In the genomic region with DNA sequence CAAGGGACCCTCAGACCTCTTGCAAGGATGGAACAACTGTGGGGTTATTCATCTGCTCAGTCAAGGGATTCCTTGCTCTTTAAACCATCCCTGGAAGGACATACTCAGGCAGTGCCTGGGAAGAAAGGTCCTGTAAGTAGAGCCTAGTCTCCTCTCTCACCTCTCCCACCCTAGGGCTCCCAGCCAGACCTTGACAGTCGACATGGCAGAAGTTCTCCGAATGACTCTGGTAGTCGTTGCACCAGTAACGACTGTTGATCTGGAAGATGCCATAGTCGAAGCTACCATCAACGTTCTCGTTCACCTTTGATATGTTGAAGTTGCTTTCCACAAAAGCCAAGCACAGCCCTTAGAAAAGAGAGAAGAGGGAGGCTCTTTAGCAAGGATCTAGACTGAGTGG, we compare ENCODE assay signal across 20 mouse cellular contexts. TPM values are rescaled to one million over a fixed set of nuclear protein-coding genes. Genes with fewer than 3 reads are reported as not detected.
DNase-seq lines count a peak whose midpoint lies in the region; ATAC-seq lines count a peak whose summit lies in the region.
"Had no signal": no experiment of that assay in that cellular context is flagged by ENCODE, and none has a peak within 500 bp of the region (broad histone marks: within the 10 kb centered on the region; RNA-seq: fewer than 3 reads in every experiment).

No protein-coding gene starts in this region.

- no peaks in the 10 kb centered on the region for H3K4me1 ChIP-seq in midbrain, embryonic 11.5 days (ENCODE audit: control insufficient read depth, insufficient read depth, low read length)
- no peaks in the 10 kb centered on the region for H3K4me1 ChIP-seq in midbrain, embryonic 14.5 days (ENCODE audit: control insufficient read depth, insufficient read depth, low read length)

- H3K36me3 ChIP-seq in midbrain, embryonic 11.5 days (ENCODE audit: control insufficient read depth, insufficient read depth, low read length) = no peaks in the 10 kb centered on the region
- no peaks in the 10 kb centered on the region for H3K36me3 ChIP-seq in midbrain, embryonic 14.5 days (ENCODE audit: control insufficient read depth, insufficient read depth, low read length)
- H3K36me3 ChIP-seq: G1E had no signal

- no peak overlapping the region for H3K9ac ChIP-seq in midbrain, embryonic 11.5 days (ENCODE audit: low read length)
- H3K9ac ChIP-seq in midbrain, embryonic 14.5 days (replicated peaks; ENCODE audit: low read length) = no peak overlapping the region

- no peak for ATAC-seq in midbrain, embryonic 11.5 days (ENCODE audit: low FRiP score)
- ATAC-seq in midbrain, embryonic 14.5 days (ENCODE audit: low FRiP score, low TSS enrichment) = no peak
- ATAC-seq: activated CD4-positive, CD25-positive, alpha-beta regulatory T cell, adult 4 months; CD4-positive, CD25-positive, alpha-beta regulatory T cell, adult 4 months; Patski had no signal

- H3K9me3 ChIP-seq in midbrain, embryonic 11.5 days (ENCODE audit: control insufficient read depth, low read length) = no peaks in the 10 kb centered on the region
- no peaks in the 10 kb centered on the region for H3K9me3 ChIP-seq in midbrain, embryonic 14.5 days (ENCODE audit: control insufficient read depth, low read length)
- H3K9me3 ChIP-seq: G1E had no signal

- H3K4me2 ChIP-seq in midbrain, embryonic 11.5 days = no peak overlapping the region
- no peak overlapping the region for H3K4me2 ChIP-seq in midbrain, embryonic 14.5 days (ENCODE audit: low read length)

- peak; percentile 54 for DNase-seq in heart, adult 11 months
- no peak for DNase-seq in heart, adult 9 months (ENCODE audit: low spot score in 2 of 2)
- peak; percentile 33 for DNase-seq in midbrain, embryonic 11.5 days (ENCODE audit: low spot score, missing footprints)
- DNase-seq in midbrain, embryonic 14.5 days = no peak
- DNase-seq: adrenal gland, adult 2 months; adrenal gland, adult 8-10 months; adrenal gland, postnatal 10 days; adrenal gland, postnatal 14 days; adrenal gland, postnatal 25 days; adrenal gland, postnatal 36 days; B cell, adult 2 months; cerebellum, adult 11 months; cerebellum, adult 11-12 months; cerebellum, adult 18-20 months had no signal

- WGBS in midbrain, embryonic 11.5 days = 86% methylated on average over 7 of the region's 7 CpGs
- 89% methylated on average over 7 of the region's 7 CpGs for WGBS in midbrain, embryonic 14.5 days

- H3K27ac ChIP-seq in midbrain, embryonic 11.5 days (ENCODE audit: low read depth, low read length) = no peak overlapping the region
- no peak overlapping the region for H3K27ac ChIP-seq in midbrain, embryonic 14.5 days (replicated peaks; ENCODE audit: low read depth, low read length)

- H3K4me3 ChIP-seq in midbrain, embryonic 11.5 days (ENCODE audit: low read depth, low read length) = no peak overlapping the region
- no peak overlapping the region for H3K4me3 ChIP-seq in midbrain, embryonic 14.5 days (replicated peaks; ENCODE audit: low read depth, low read length)

- H3K27me3 ChIP-seq in midbrain, embryonic 11.5 days (ENCODE audit: control insufficient read depth, insufficient read depth, low read length) = no peaks in the 10 kb centered on the region; the same call in 1 of the 2 replicates
- H3K27me3 ChIP-seq in midbrain, embryonic 14.5 days (ENCODE audit: control insufficient read depth, insufficient read depth, low read length) = no peaks in the 10 kb centered on the region

RNA-seq across cellular contexts. Expression of gene Lyzl6, which starts 3.9 kb away (rescaled TPM):
- not detected in 2 replicates for polyA plus RNA-seq in midbrain, embryonic 11.5 days (2014; fragmentation: Nextera tagmentation; extraction: Ambion mirVana)
- polyA plus RNA-seq in midbrain, embryonic 14.5 days (2014; fragmentation: Nextera tagmentation; extraction: Ambion mirVana) = not detected in 2 replicates
- polyA plus RNA-seq: activated CD4-positive, CD25-positive, alpha-beta regulatory T cell, adult 4 months; adrenal gland, adult 2 months; brain, embryonic 14.5 days; C2C12; CD4-positive, CD25-positive, alpha-beta regulatory T cell, adult 4 months; G1E; Patski had no signal

RNA-seq across cellular contexts. Expression of gene Gm884, which starts 13.9 kb away (rescaled TPM):
- not detected in 2 replicates for polyA plus RNA-seq in midbrain, embryonic 11.5 days (2014; fragmentation: Nextera tagmentation; extraction: Ambion mirVana)
- polyA plus RNA-seq in midbrain, embryonic 14.5 days (2014; fragmentation: Nextera tagmentation; extraction: Ambion mirVana) = not detected in 2 replicates
- polyA plus RNA-seq: activated CD4-positive, CD25-positive, alpha-beta regulatory T cell, adult 4 months; adrenal gland, adult 2 months; brain, embryonic 14.5 days; C2C12; CD4-positive, CD25-positive, alpha-beta regulatory T cell, adult 4 months; G1E; Patski had no signal

RNA-seq across cellular contexts. Expression of gene Rprml, which starts 14.6 kb away (rescaled TPM):
- not detected in 2 replicates for polyA plus RNA-seq in midbrain, embryonic 11.5 days (2014; fragmentation: Nextera tagmentation; extraction: Ambion mirVana)
- polyA plus RNA-seq in midbrain, embryonic 14.5 days (2014; fragmentation: Nextera tagmentation; extraction: Ambion mirVana) = 0.71 and 0.88 TPM in 2 replicates
- polyA plus RNA-seq: activated CD4-positive, CD25-positive, alpha-beta regulatory T cell, adult 4 months; C2C12; CD4-positive, CD25-positive, alpha-beta regulatory T cell, adult 4 months; G1E; Patski had no signal

Comparison
In these comparisons a context has a peak if more than half of its experiments do, and no peak if none do; other contexts are left out.
1. DNase-seq: peak in heart, adult 11 months (single experiment) and midbrain, embryonic 11.5 days (single experiment); none in heart, adult 9 months (0 of 2) and midbrain, embryonic 14.5 days (single experiment).